Mouse (Mus musculus) neural tube, embryonic 15.5 days (tissue): ENCODE results near the gene Tle6. TPM values are rescaled to one million over a fixed set of nuclear protein-coding genes. Genes with fewer than 3 reads are reported as not detected.

Experiments used
- ATAC-seq: fragments of 200-750 bp; cut with Nextera tagmentation; 2 replicates; pipeline ENCODE4 v1.8.0; 2017; ENCODE audit warnings: mild to moderate bottlenecking, moderate TSS enrichment, moderate library complexity; ENCODE audit not compliant: low FRiP score
- H3K27ac ChIP-seq: fragments of 300-500 bp; sonication (generic); replicated peaks from 2 replicates; pipeline ENCODE4 v1.5.1; 2015; ENCODE audit warnings: mild to moderate bottlenecking, inconsistent platforms
- H3K27me3 ChIP-seq: fragments of 300-500 bp; sonication (generic); replicated peaks from 2 replicates; pipeline ENCODE4 v1.6.1; 2015; ENCODE audit warnings: inconsistent platforms
- H3K36me3 ChIP-seq: fragments of 300-500 bp; sonication (generic); 2 replicates; pipeline ENCODE4 v1.6.1; 2015; ENCODE audit warnings: inconsistent platforms
- H3K4me1 ChIP-seq: fragments of 300-500 bp; sonication (generic); 2 replicates; pipeline ENCODE4 v1.6.1; 2015; ENCODE audit warnings: inconsistent platforms
- H3K4me2 ChIP-seq: fragments of 300-500 bp; sonication (generic); 2 replicates; pipeline ENCODE4 v1.6.1; 2015; ENCODE audit warnings: inconsistent platforms, mild to moderate bottlenecking, moderate library complexity
- H3K4me3 ChIP-seq: fragments of 300-500 bp; sonication (generic); replicated peaks from 2 replicates; pipeline ENCODE4 v1.5.1; 2015; ENCODE audit warnings: mild to moderate bottlenecking, inconsistent platforms
- H3K9ac ChIP-seq: fragments of 300-500 bp; sonication (generic); replicated peaks from 2 replicates; pipeline ENCODE4 v1.6.1; 2015; ENCODE audit warnings: mild to moderate bottlenecking, inconsistent platforms
- H3K9me3 ChIP-seq: fragments of 300-500 bp; sonication (generic); replicated peaks from 2 replicates; pipeline ENCODE4 v1.6.1; 2016; ENCODE audit warnings: inconsistent platforms
- WGBS: fragments of 180-500 bp; shearing (Covaris S2); methylation state at CpG from one replicate; pipeline ENCODE4 v1.1.7; 2015; ENCODE audit warnings: mixed read lengths; 5-methylcytosine and 5-hydroxymethylcytosine counted together
- polyA plus RNA-seq: library from polyadenylated mRNA; unstranded; fragments of >200 nt; fragmentation: Nextera tagmentation; extraction: Ambion mirVana; gene quantifications from 2 replicates; pipeline ENCODE4 v1.2.1, GENCODE M21; 2015

Tle6 gene
- polyA plus RNA-seq, 1 experiment from 2014 or later: 5.7 TPM

DNA sequence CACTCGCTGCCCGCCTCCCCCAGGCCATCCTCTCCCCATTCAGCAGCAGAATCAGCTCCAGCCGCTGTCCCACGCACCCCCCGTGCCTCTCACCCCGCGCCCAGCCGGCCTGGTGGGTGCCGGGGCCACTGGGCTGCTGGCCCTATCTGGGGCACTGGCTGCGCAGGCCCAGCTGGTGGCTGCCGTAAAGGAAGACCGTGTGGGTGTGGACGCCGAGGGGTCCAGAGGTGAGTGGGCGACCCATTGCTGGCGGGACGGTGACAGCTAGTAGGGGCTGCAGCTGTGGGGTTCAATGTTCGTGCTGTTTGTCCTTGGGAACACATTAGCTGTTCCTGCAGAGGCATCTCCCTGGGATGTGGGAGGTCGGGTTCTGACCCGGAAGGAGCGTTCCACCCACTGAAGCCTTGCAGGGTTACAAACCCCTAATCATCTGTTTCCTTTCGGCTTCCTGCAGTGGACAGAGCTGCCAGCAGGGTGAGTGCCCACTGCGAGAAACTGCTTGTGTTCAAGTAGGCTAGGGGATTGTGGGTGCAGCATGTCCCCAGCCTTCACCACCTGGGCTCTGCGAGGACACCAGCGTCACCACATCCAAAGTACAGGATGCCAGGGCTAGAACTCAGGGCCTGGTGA lies 20.3 kb downstream of the Tle6 start:
- H3K4me2 ChIP-seq: 0 out of 2 replicates have a peak overlapping the region, but pooled peaks have one; percentile 11
- no peak overlapping the region for H3K27ac ChIP-seq
- H3K27me3 ChIP-seq: peaks cover 73% of the 10 kb centered on the region
- H3K4me3 ChIP-seq: no peak overlapping the region
- H3K9ac ChIP-seq: 0 out of 2 replicates have a peak overlapping the region, but pooled peaks have one; percentile 1
- ATAC-seq: no peak
- H3K4me1 ChIP-seq: peaks cover 20% of the 10 kb centered on the region
- H3K36me3 ChIP-seq: no peaks in the 10 kb centered on the region; the same call in 1 of the 2 replicates
- WGBS: 59% methylated on average over 25 of the region's 25 CpGs
- H3K9me3 ChIP-seq: no peaks in the 10 kb centered on the region

GRCm38 (mm10) chr10:81579967-81580366 lies 20.9 kb downstream of the Tle6 start:
- H3K36me3 ChIP-seq: no peaks in the 10 kb centered on the region; the same call in 1 of the 2 replicates
- no peaks in the 10 kb centered on the region for H3K9me3 ChIP-seq
- WGBS: 45% methylated on average over 4 of the region's 4 CpGs
- peaks cover 71% of the 10 kb centered on the region for H3K27me3 ChIP-seq
- H3K9ac ChIP-seq: no peak overlapping the region
- peaks cover 26% of the 10 kb centered on the region for H3K4me1 ChIP-seq
- H3K4me2 ChIP-seq: no peak overlapping the region
- H3K4me3 ChIP-seq: no peak overlapping the region
- no peak overlapping the region for H3K27ac ChIP-seq
- ATAC-seq: no peak

GRCm38 (mm10) chr10:81575695-81576094 lies 25.2 kb downstream of the Tle6 start:
- peak overlapping the region; percentile 67 for H3K9ac ChIP-seq
- no peaks in the 10 kb centered on the region for H3K36me3 ChIP-seq
- peak overlapping the region; percentile 60 for H3K4me3 ChIP-seq
- no peak for ATAC-seq
- peak overlapping the region; percentile 80 for H3K4me2 ChIP-seq
- peaks cover 69% of the 10 kb centered on the region for H3K27me3 ChIP-seq
- 1% methylated on average over 6 of the region's 6 CpGs for WGBS
- H3K27ac ChIP-seq: no peak overlapping the region
- H3K4me1 ChIP-seq: peaks cover 51% of the 10 kb centered on the region
- no peaks in the 10 kb centered on the region for H3K9me3 ChIP-seq

- WGBS: 0% methylated on average over 30 of the region's 30 CpGs
- Histone ChIP-seq H3K9me3 (no peaks in the 10 kb centered on the region), H3K27ac (peak overlapping the region; percentile 38; the same call in 1 of the 2 replicates), H3K9ac (peak overlapping the region; percentile 67), H3K36me3 (no peaks in the 10 kb centered on the region), H3K4me3 (peak overlapping the region; percentile 60), H3K4me1 (peaks cover 52% of the 10 kb centered on the region), H3K27me3 (peaks cover 64% of the 10 kb centered on the region), H3K4me2 (peak overlapping the region; percentile 80)
- ATAC-seq: no peak
These were observed 25.7 kb downstream of the Tle6 start for GRCm38 (mm10) chr10:81575208-81575631.

DNA sequence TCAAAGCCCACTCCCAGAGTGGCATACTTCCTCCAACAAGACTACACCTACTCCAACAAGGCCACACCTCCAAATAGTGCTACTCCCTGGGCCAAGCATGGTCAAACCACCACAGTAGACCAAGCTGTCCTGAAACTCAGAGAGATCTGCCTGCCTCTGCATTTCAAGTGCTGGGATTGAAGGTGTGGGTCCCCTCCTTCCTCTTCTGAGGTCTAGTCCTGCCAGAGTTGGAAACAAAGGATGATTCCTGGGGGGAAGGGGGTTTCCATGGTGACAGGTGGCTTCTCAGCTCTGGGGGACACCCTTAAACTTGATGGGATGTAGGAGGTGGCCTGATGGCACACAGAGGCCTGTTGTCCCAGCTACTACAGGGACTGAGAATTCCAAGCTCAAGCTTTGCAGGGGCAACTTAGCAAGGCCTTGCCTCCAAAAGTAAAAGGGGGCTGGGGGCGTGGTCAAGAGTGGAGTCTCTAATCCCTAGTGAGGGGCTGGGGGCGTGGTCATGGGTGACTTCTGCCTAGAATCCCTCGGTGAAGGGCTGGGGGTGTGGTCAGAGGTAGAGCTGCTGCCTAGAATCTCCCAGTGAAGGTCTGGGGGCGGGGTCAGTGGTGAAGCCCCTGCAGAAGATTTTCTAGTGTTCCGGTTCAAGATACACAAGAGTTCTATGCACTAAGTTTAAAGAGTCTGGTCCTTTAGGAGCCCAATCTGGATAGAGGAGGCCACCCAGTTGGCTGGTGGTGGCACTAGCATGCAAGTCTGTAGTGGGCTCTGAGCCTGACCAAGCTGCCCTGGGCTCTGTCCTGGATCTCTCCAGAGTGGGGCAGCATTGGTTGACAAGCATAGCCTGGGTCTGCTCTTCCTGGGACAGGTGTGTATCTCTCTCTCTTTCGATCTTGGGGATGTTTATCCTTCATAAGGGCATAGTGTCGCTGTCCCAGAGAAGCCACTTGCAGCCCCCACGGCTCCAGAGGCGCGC lies 26.5 kb downstream of the Tle6 start, which contains the start of gene Tle2:
TSS of gene Tle2 (plus strand) at position 481 of the 976 bp plus-strand sequence.
- Histone ChIP-seq H3K27ac (peak within 1 kb of the TSS; percentile 38; the same call in 1 of the 2 replicates), H3K36me3 (no peaks in the 10 kb centered on the region), H3K27me3 (peaks cover 56% of the 10 kb centered on the region), H3K9me3 (no peaks in the 10 kb centered on the region), H3K4me3 (peak within 1 kb of the TSS; percentile 60), H3K9ac (peak within 1 kb of the TSS; percentile 67), H3K4me1 (peaks cover 59% of the 10 kb centered on the region), H3K4me2 (peak within 1 kb of the TSS; percentile 80)
- 26% methylated on average over 10 of the region's 10 CpGs for WGBS
- ATAC-seq: no peak

GRCm38 (mm10) chr10:81572975-81573374 lies 27.9 kb downstream of the Tle6 start:
- Histone ChIP-seq H3K9ac (no peak overlapping the region), H3K36me3 (no peaks in the 10 kb centered on the region), H3K4me2 (peak overlapping the region; percentile 81; the same call in 1 of the 2 replicates), H3K9me3 (no peaks in the 10 kb centered on the region), H3K4me3 (no peak overlapping the region), H3K27me3 (peaks cover 45% of the 10 kb centered on the region), H3K4me1 (peaks cover 72% of the 10 kb centered on the region), H3K27ac (no peak overlapping the region)
- WGBS: 17% methylated on average over 9 of the region's 9 CpGs
- no peak for ATAC-seq

- Histone ChIP-seq H3K9me3 (no peaks in the 10 kb centered on the region), H3K4me2 (peak overlapping the region; percentile 81), H3K9ac (peak overlapping the region; percentile 26; the same call in 1 of the 2 replicates), H3K27me3 (peaks cover 40% of the 10 kb centered on the region), H3K36me3 (peaks cover under 1% of the 10 kb centered on the region; the same call in 1 of the 2 replicates), H3K27ac (peak overlapping the region; percentile 63; the same call in 1 of the 2 replicates), H3K4me1 (peaks cover 75% of the 10 kb centered on the region), H3K4me3 (peak overlapping the region; percentile 43; the same call in 1 of the 2 replicates)
- 3% methylated on average over 9 of the region's 9 CpGs for WGBS
- ATAC-seq: peak; percentile 1; the same call in 1 of the 2 replicates
These were observed 28.7 kb downstream of the Tle6 start for GRCm38 (mm10) chr10:81572133-81572671.

GRCm38 (mm10) chr10:81571501-81571876 lies 29.4 kb downstream of the Tle6 start:
- Histone ChIP-seq H3K27ac (peak overlapping the region; percentile 88), H3K36me3 (peaks cover 8% of the 10 kb centered on the region), H3K4me1 (peaks cover 75% of the 10 kb centered on the region), H3K4me2 (peak overlapping the region; percentile 81), H3K4me3 (peak overlapping the region; percentile 43), H3K9me3 (no peaks in the 10 kb centered on the region), H3K9ac (peak overlapping the region; percentile 34; the same call in 1 of the 2 replicates), H3K27me3 (peaks cover 37% of the 10 kb centered on the region)
- ATAC-seq: peak; percentile 92
- WGBS: 2% methylated on average over 18 of the region's 18 CpGs

DNA sequence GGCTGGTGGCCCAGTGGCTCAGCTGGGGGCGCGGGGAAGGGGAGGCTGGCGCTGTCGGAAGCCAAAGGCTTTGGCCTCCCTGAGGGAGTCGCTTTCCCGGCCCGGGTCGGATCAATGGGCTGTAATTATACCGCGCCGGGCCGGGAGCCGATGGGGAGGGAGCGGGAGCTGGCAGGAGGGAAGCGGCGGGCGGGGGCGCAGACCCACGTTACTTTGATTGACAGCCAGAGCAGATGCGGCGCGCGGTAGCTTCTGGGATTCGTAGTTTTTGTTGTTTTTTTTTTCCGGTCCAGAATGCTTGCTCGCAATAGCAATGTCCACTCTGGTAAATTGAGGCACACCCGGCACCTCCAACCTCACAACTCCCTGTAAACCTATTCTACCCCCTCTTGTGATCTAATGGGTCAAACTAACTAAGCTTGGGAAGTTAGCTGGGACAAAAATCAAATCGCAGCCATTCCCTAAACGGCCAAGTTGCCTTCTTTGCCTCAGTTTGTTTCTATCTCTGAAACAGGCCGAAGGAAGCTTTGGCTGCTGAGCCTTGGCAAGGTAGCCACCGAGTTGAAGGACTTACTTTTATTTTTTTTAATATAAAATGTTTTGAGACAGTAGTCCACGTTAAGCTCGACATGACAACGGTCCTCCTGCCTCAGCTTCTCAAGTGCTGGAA lies 29.9 kb downstream of the Tle6 start:
- peaks cover 32% of the 10 kb centered on the region for H3K27me3 ChIP-seq
- 2% methylated on average over 34 of the region's 34 CpGs for WGBS
- H3K9me3 ChIP-seq: no peaks in the 10 kb centered on the region
- H3K4me3 ChIP-seq: peak overlapping the region; percentile 43
- peak overlapping the region; percentile 81 for H3K4me2 ChIP-seq
- H3K9ac ChIP-seq: peak overlapping the region; percentile 34; the same call in 1 of the 2 replicates
- peaks cover 13% of the 10 kb centered on the region for H3K36me3 ChIP-seq
- peak overlapping the region; percentile 88 for H3K27ac ChIP-seq
- ATAC-seq: peak; percentile 71
- peaks cover 70% of the 10 kb centered on the region for H3K4me1 ChIP-seq

DNA sequence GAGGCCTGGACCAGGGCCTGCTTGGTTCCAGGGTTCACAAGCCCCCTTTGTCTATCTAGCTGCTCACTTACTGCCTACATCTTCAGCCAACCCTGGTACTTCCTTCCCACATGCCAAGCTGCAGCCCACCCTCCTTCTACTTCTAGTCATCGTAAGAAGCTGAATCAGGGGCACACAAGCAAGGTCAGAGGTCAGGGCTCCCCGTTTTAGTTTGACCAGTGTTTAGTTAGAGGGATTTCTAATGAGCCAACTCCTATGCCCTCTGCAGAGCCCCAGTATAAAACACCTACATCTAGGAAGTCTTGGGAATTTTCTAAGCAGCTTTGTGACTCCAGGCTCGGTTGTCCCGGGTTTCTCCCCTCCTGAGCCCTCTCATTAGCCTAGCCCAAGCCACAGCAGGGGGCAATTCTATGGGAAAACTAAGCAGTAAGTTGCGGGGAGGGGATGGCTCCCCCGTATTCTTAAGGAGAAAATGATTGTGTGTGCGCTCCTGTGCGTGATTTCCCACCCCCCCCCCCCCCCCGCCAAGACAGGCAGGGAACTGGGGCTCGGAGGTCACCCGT lies 30.6 kb downstream of the Tle6 start:
- peaks cover 64% of the 10 kb centered on the region for H3K4me1 ChIP-seq
- H3K27me3 ChIP-seq: peaks cover 36% of the 10 kb centered on the region
- no peaks in the 10 kb centered on the region for H3K9me3 ChIP-seq
- peak overlapping the region; percentile 88 for H3K27ac ChIP-seq
- H3K36me3 ChIP-seq: peaks cover 20% of the 10 kb centered on the region
- H3K4me2 ChIP-seq: peak overlapping the region; percentile 81
- peak overlapping the region; percentile 43 for H3K4me3 ChIP-seq
- WGBS: under 1% methylated on average over 10 of the region's 11 CpGs
- peak; percentile 15; the same call in 1 of the 2 replicates for ATAC-seq
- peak overlapping the region; percentile 32; the same call in 1 of the 2 replicates for H3K9ac ChIP-seq
